8 mouse cellular contexts compared by ENCODE assay signal in genomic region chr13:71964366-71964765, GRCm38 (mm10). TPM values are rescaled to one million over a fixed set of nuclear protein-coding genes. Genes with fewer than 3 reads are reported as not detected.
DNase-seq lines count a peak whose midpoint lies in the region; ATAC-seq and TF ChIP-seq lines count a peak whose summit lies in the region.

No protein-coding gene starts in this region.

- H3K9ac ChIP-seq in forebrain, embryonic 14.5 days (ENCODE audit: low read length) = no peak overlapping the region
- H3K9ac ChIP-seq in neural tube, embryonic 11.5 days (ENCODE audit: low read length) = no peak overlapping the region

- H3K4me1 ChIP-seq in forebrain, embryonic 14.5 days (ENCODE audit: control insufficient read depth, insufficient read depth, low read length) = peaks cover under 1% of the 10 kb centered on the region; the same call in 1 of the 2 replicates
- H3K4me1 ChIP-seq in neural tube, embryonic 11.5 days (ENCODE audit: control insufficient read depth, insufficient read depth, low read length) = peaks cover 16% of the 10 kb centered on the region
- H3K4me1 ChIP-seq in cerebellum, adult 2 months (ENCODE audit: control insufficient read depth, insufficient read depth, low read length) = no peaks in the 10 kb centered on the region; the same call in 1 of the 2 replicates

- H3K9me3 ChIP-seq in forebrain, embryonic 14.5 days (replicated peaks; ENCODE audit: control insufficient read depth, low read length) = no peaks in the 10 kb centered on the region
- H3K9me3 ChIP-seq in neural tube, embryonic 11.5 days (ENCODE audit: control insufficient read depth, low read length) = no peaks in the 10 kb centered on the region

- H3K27ac ChIP-seq in forebrain, embryonic 14.5 days (ENCODE audit: low read depth, low read length) = no peak overlapping the region
- H3K27ac ChIP-seq in neural tube, embryonic 11.5 days (ENCODE audit: low read depth, low read length) = no peak overlapping the region
- H3K27ac ChIP-seq in cerebellum, adult 2 months (ENCODE audit: insufficient read depth, low read length) = no peak overlapping the region

- WGBS in forebrain, embryonic 14.5 days = 3% methylated on average over 13 of the region's 13 CpGs
- WGBS in neural tube, embryonic 11.5 days = 2% methylated on average over 11 of the region's 13 CpGs
- WGBS in cerebellum, adult 2 months = 10% methylated on average over 13 of the region's 13 CpGs

- peak; percentile 79 for DNase-seq in heart, adult 11 months
- DNase-seq in heart, adult 18-20 months = no peak
- DNase-seq in forebrain, embryonic 14.5 days (ENCODE audit: low spot score) = peak; percentile 13
- DNase-seq in kidney, postnatal 4 days = peak; percentile 48 to 66
- DNase-seq in neural tube, embryonic 11.5 days (ENCODE audit: low spot score) = peak; percentile 39
- no peak for DNase-seq in cerebellum, adult 2 months
- no peak for DNase-seq in adrenal gland, adult 18-20 months (ENCODE audit: low spot score in 2 of 2)
- DNase-seq in ovary, adult 18-20 months (ENCODE audit: low spot score) = no peak

- no peak for TF ChIP-seq CTCF in cerebellum, adult 2 months (IDR thresholded peaks at IDR 0.05; ENCODE audit: borderline replicate concordance, insufficient read depth, low read depth, low read length)

- no peak for TF ChIP-seq POLR2A in cerebellum, adult 2 months (IDR thresholded peaks at IDR 0.05; ENCODE audit: borderline replicate concordance, insufficient read depth, low read length)

- H3K4me3 ChIP-seq in forebrain, embryonic 14.5 days (ENCODE audit: low read depth, low read length) = no peak overlapping the region
- no peak overlapping the region for H3K4me3 ChIP-seq in neural tube, embryonic 11.5 days (ENCODE audit: low read depth, low read length)
- no peak overlapping the region for H3K4me3 ChIP-seq in cerebellum, adult 2 months (replicated peaks; ENCODE audit: insufficient read depth, low read depth, low read length)

- H3K36me3 ChIP-seq in forebrain, embryonic 14.5 days (ENCODE audit: control insufficient read depth, insufficient read depth, low read length) = no peaks in the 10 kb centered on the region
- H3K36me3 ChIP-seq in neural tube, embryonic 11.5 days (ENCODE audit: control insufficient read depth, insufficient read depth, low read length) = no peaks in the 10 kb centered on the region

- peaks cover 90% of the 10 kb centered on the region for H3K27me3 ChIP-seq in forebrain, embryonic 14.5 days (replicated peaks; ENCODE audit: control insufficient read depth, insufficient read depth, low read length)
- H3K27me3 ChIP-seq in neural tube, embryonic 11.5 days (ENCODE audit: control insufficient read depth, insufficient read depth, low read length) = peaks cover 85% of the 10 kb centered on the region
- peaks cover 8% of the 10 kb centered on the region; the same call in 1 of the 2 replicates for H3K27me3 ChIP-seq in cerebellum, adult 2 months (ENCODE audit: control insufficient read depth, insufficient read depth, low read length)

- H3K4me2 ChIP-seq in forebrain, embryonic 14.5 days (ENCODE audit: low read length) = peak overlapping the region; percentile 59; the same call in 1 of the 2 replicates
- H3K4me2 ChIP-seq in neural tube, embryonic 11.5 days (ENCODE audit: low read depth) = peak overlapping the region; percentile 79

- ATAC-seq in forebrain, embryonic 14.5 days = peak; percentile 6; the same call in 1 of the 2 replicates
- no peak for ATAC-seq in neural tube, embryonic 11.5 days (ENCODE audit: insufficient read depth, low FRiP score, low TSS enrichment)

RNA-seq across cellular contexts. Expression of gene Irx1, which starts 0.8 kb away (rescaled TPM):
- total RNA-seq in heart, adult 18-20 months (2021) = 1 to 10 TPM; 5.1 to 5.6 TPM
- polyA plus RNA-seq in forebrain, embryonic 14.5 days (2014; fragmentation: Nextera tagmentation; extraction: Ambion mirVana) = 0.32 and 0.62 TPM in 2 replicates
- polyA plus RNA-seq in neural tube, embryonic 11.5 days (2014; fragmentation: Nextera tagmentation; extraction: Ambion mirVana) = 1.9 and 2.4 TPM in 2 replicates
- 21.2 and 22.4 TPM in 2 replicates for polyA plus RNA-seq in cerebellum, adult 2 months (2012; rRNA removed)
- total RNA-seq in adrenal gland, adult 18-20 months (2021) = not detected

Comparison
In these comparisons a context has a peak if more than half of its experiments do, and no peak if none do; other contexts are left out.
1. DNase-seq: peak in heart, adult 11 months (single experiment), forebrain, embryonic 14.5 days (single experiment), kidney, postnatal 4 days (2 of 2) and neural tube, embryonic 11.5 days (single experiment); none in heart, adult 18-20 months (0 of 2), cerebellum, adult 2 months (0 of 2), adrenal gland, adult 18-20 months (0 of 2) and ovary, adult 18-20 months (single experiment).